ENCODE assay signal across 7 mouse cellular contexts in the genomic region with DNA sequence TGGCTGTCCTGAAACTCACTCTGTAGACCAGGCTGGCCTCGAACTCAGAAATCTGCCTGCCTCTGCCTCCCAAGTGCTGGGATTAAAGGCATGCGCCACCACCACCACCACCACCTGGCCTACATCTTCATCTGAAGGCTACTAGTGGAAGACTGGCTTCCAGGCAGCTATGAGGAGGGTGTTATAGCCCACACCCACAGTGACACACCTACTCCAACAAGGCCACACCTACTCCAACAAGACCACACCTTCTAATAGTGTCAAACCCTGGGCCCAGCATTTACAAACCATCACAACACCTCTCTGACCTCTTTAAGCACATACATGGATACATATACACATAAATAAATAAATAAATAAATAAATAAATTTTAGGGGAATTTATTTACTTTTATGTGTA. TPM values are rescaled to one million over a fixed set of nuclear protein-coding genes. Genes with fewer than 3 reads are reported as not detected.
A peak's percentile ranks its signal among the peaks of the same experiment; 100 is the strongest.
DNase-seq lines count a peak whose midpoint lies in the region; ATAC-seq lines count a peak whose summit lies in the region.
"Not testable (repeated sequence)": the region's sequence is repeated elsewhere in the genome, so short reads cannot be mapped to it uniquely, and the experiment has no call there.
"Had no signal": no experiment of that assay in that cellular context is flagged by ENCODE, and none has a peak within 500 bp of the region (broad histone marks: within the 10 kb centered on the region; RNA-seq: fewer than 3 reads in every experiment).

No protein-coding gene starts in this region.

- peak; percentile 27 for DNase-seq in c-Kit-negative CD71-positive TER-119-positive erythroid progenitor cells, embryonic 14.5 days (ENCODE audit: low read depth, low spot score)
- peak; percentile 88 for DNase-seq in heart, adult 11 months
- peak; percentile 45 for DNase-seq in liver
- DNase-seq in liver, embryonic 13.5 days: not testable (repeated sequence)

- not testable (repeated sequence) for H3K9me3 ChIP-seq in liver, embryonic 13.5 days (replicated peaks); liver, embryonic 15.5 days (replicated peaks)

- 0 out of 2 replicates have a peak, but pooled peaks have one; percentile 11 for ATAC-seq in erythroblast, adult 5-6 weeks (replicated peaks; ENCODE audit: low FRiP score, poor library complexity, severe bottlenecking)
- ATAC-seq in liver, embryonic 13.5 days (ENCODE audit: low read depth): peak; percentile 69
- ATAC-seq in liver, embryonic 15.5 days (ENCODE audit: insufficient read depth): peak; percentile 66

- H3K4me3 ChIP-seq in liver, embryonic 13.5 days (replicated peaks); liver, embryonic 15.5 days (replicated peaks): not testable (repeated sequence)

- peaks cover 97% of the 10 kb centered on the region for H3K36me3 ChIP-seq in liver, embryonic 13.5 days
- peaks cover 97% of the 10 kb centered on the region for H3K36me3 ChIP-seq in liver, embryonic 15.5 days (replicated peaks)

- peaks cover 40% of the 10 kb centered on the region for H3K4me1 ChIP-seq in liver, embryonic 13.5 days (replicated peaks)
- peaks cover 25% of the 10 kb centered on the region for H3K4me1 ChIP-seq in liver, embryonic 15.5 days (replicated peaks)

- not testable (repeated sequence) for H3K4me2 ChIP-seq in liver, embryonic 13.5 days; liver, embryonic 15.5 days

- H3K27me3 ChIP-seq in liver, embryonic 13.5 days; liver, embryonic 15.5 days: not testable (repeated sequence)

- not testable (repeated sequence) for H3K27ac ChIP-seq in liver, embryonic 13.5 days; liver, embryonic 15.5 days (replicated peaks)

- 86% methylated on average over 2 of the region's 2 CpGs for WGBS in liver, embryonic 13.5 days (ENCODE audit: insufficient replicate concordance)
- 75% methylated on average over 2 of the region's 2 CpGs for WGBS in liver, embryonic 15.5 days (ENCODE audit: insufficient replicate concordance)

- not testable (repeated sequence) for H3K9ac ChIP-seq in liver, embryonic 13.5 days; liver, embryonic 15.5 days

RNA-seq across cellular contexts. Expression of gene Rapgefl1, which starts 10.5 kb away (rescaled TPM):
- not detected in 2 replicates for total RNA-seq in erythroblast, adult 5-6 weeks (2015; ENCODE audit: low replicate concordance)
- total RNA-seq in erythroblast, adult 5-6 weeks (2017; ENCODE audit: low replicate concordance): 0.42 TPM in 1 of 2 replicates, not detected in the other
- 0.20 and 0.23 TPM in 2 replicates for polyA plus RNA-seq in liver, embryonic 13.5 days (2015; fragmentation: Nextera tagmentation; extraction: Ambion mirVana)
- polyA plus RNA-seq in liver, embryonic 15.5 days (2015; fragmentation: Nextera tagmentation; extraction: Ambion mirVana): 0.24 and 0.28 TPM in 2 replicates
- polyA plus RNA-seq: erythroblast, embryonic 14.5 days had no signal

RNA-seq across cellular contexts. Expression of gene Casc3, which starts 21.4 kb away (rescaled TPM):
- total RNA-seq in erythroblast, adult 5-6 weeks (2015; ENCODE audit: low replicate concordance): 20.0 and 23.6 TPM in 2 replicates
- total RNA-seq in erythroblast, adult 5-6 weeks (2017; ENCODE audit: low replicate concordance): 15.7 and 26.5 TPM in 2 replicates
- 13.3 and 16.1 TPM in 2 replicates for polyA plus RNA-seq in liver, embryonic 13.5 days (2015; fragmentation: Nextera tagmentation; extraction: Ambion mirVana)
- 14.4 and 16.2 TPM in 2 replicates for polyA plus RNA-seq in liver, embryonic 15.5 days (2015; fragmentation: Nextera tagmentation; extraction: Ambion mirVana)

RNA-seq across cellular contexts. Expression of gene Msl1, which starts 30.8 kb away (rescaled TPM):
- total RNA-seq in erythroblast, adult 5-6 weeks (2015; ENCODE audit: low replicate concordance): 30.3 and 42.7 TPM in 2 replicates
- 26.1 and 26.3 TPM in 2 replicates for total RNA-seq in erythroblast, adult 5-6 weeks (2017; ENCODE audit: low replicate concordance)
- 6.8 and 6.9 TPM in 2 replicates for polyA plus RNA-seq in liver, embryonic 13.5 days (2015; fragmentation: Nextera tagmentation; extraction: Ambion mirVana)
- polyA plus RNA-seq in liver, embryonic 15.5 days (2015; fragmentation: Nextera tagmentation; extraction: Ambion mirVana): 5.2 and 5.8 TPM in 2 replicates

RNA-seq across cellular contexts. Expression of gene Wipf2, which starts 37.4 kb away (rescaled TPM):
- total RNA-seq in erythroblast, adult 5-6 weeks (2015; ENCODE audit: low replicate concordance): 9.4 and 21.7 TPM in 2 replicates
- total RNA-seq in erythroblast, adult 5-6 weeks (2017; ENCODE audit: low replicate concordance): 6.4 and 8.2 TPM in 2 replicates
- 1.3 TPM in 2 replicates for polyA plus RNA-seq in liver, embryonic 13.5 days (2015; fragmentation: Nextera tagmentation; extraction: Ambion mirVana)
- 1.2 and 1.3 TPM in 2 replicates for polyA plus RNA-seq in liver, embryonic 15.5 days (2015; fragmentation: Nextera tagmentation; extraction: Ambion mirVana)

RNA-seq across cellular contexts. Expression of gene Nr1d1, which starts 50.9 kb away (rescaled TPM):
- total RNA-seq in erythroblast, adult 5-6 weeks (2015; ENCODE audit: low replicate concordance): not detected in 2 replicates
- total RNA-seq in erythroblast, adult 5-6 weeks (2017; ENCODE audit: low replicate concordance): 0.26 and 0.42 TPM in 2 replicates
- 0.59 and 1.0 TPM in 2 replicates for polyA plus RNA-seq in liver, embryonic 13.5 days (2015; fragmentation: Nextera tagmentation; extraction: Ambion mirVana)
- polyA plus RNA-seq in liver, embryonic 15.5 days (2015; fragmentation: Nextera tagmentation; extraction: Ambion mirVana): 0.63 and 0.85 TPM in 2 replicates

Comparison
In these comparisons a context has a peak if more than half of its experiments do, and no peak if none do; other contexts are left out.
1. ATAC-seq: peak in every context shown above with its lines; median percentile 69 in liver, embryonic 13.5 days; 66 in liver, embryonic 15.5 days; 11 in erythroblast, adult 5-6 weeks.